Mouse (Mus musculus) naive thymus-derived CD4-positive, alpha-beta T cell, adult 5 months (primary cell): ENCODE results near the gene Olfr1344. TPM values are rescaled to one million over a fixed set of nuclear protein-coding genes. Genes with fewer than 3 reads are reported as not detected.

Experiments used
- polyA plus RNA-seq: library from polyadenylated mRNA; unstranded; fragments of 100-300 nt; shearing (Covaris generic); gene quantifications from one replicate; pipeline ENCODE4 v1.2.1, GENCODE M21; 2017

Olfr1344 gene
- polyA plus RNA-seq: not detected

GRCm38 (mm10) chr7:6438388-6438787, at the start of gene Olfr1344:
TSS of gene Olfr1344 (plus strand) at chr7:6438688.

GRCm38 (mm10) chr7:6397996-6398975, 40.2 kb upstream of the Olfr1344 start, which contains the start of gene Smim17:
TSS of gene Smim17 (plus strand) at chr7:6398715.

GRCm38 (mm10) chr7:6410043-6410442, 28.4 kb upstream of the Olfr1344 start, which contains the start of gene Gm20715:
TSS of gene Gm20715 (plus strand) at chr7:6410277.

GRCm38 (mm10) chr7:6455868-6456267, 17.4 kb downstream of the Olfr1344 start, which contains the start of gene Olfr1336:
TSS of gene Olfr1336 (plus strand) at chr7:6456168.

GRCm38 (mm10) chr7:6466951-6467350, 28.5 kb downstream of the Olfr1344 start, which contains the start of gene Olfr1346:
TSS of gene Olfr1346 (plus strand) at chr7:6467101.

GRCm38 (mm10) chr7:6486841-6487240, 48.4 kb downstream of the Olfr1344 start, which contains the start of gene Olfr5:
TSS of gene Olfr5 (minus strand) at chr7:6486941.

Other genes with a start within 250 kb of the Olfr1344 start
- gene Galp, start 241.6 kb upstream of the Olfr1344 start, polyA plus RNA-seq: not detected
- gene Zscan5b, start 216.4 kb upstream of the Olfr1344 start, polyA plus RNA-seq: not detected
- not detected for gene Epp13, start 186.0 kb upstream of the Olfr1344 start, polyA plus RNA-seq
- gene Zfp667, start 152.1 kb upstream of the Olfr1344 start, polyA plus RNA-seq: 3.5 TPM
- 0.22 TPM for gene Zfp583, start 107.4 kb upstream of the Olfr1344 start, polyA plus RNA-seq
- 0.91 TPM for gene Gm3854, start 94.9 kb upstream of the Olfr1344 start, polyA plus RNA-seq
- gene Zfp78, start 75.4 kb upstream of the Olfr1344 start, polyA plus RNA-seq: 2.3 TPM
- 9.2 TPM for gene Zfp28, start 55.4 kb upstream of the Olfr1344 start, polyA plus RNA-seq
- gene Smim17, start 40.0 kb upstream of the Olfr1344 start, polyA plus RNA-seq: not detected
- gene Gm20715, start 28.4 kb upstream of the Olfr1344 start, polyA plus RNA-seq: not detected
- 0.06 TPM for gene Olfr1336, start 17.5 kb downstream of the Olfr1344 start, polyA plus RNA-seq
- gene Olfr1346, start 28.4 kb downstream of the Olfr1344 start, polyA plus RNA-seq: not detected
- gene Olfr5, start 48.3 kb downstream of the Olfr1344 start, polyA plus RNA-seq: not detected
- not detected for gene Olfr1347, start 61.1 kb downstream of the Olfr1344 start, polyA plus RNA-seq
- gene Olfr1348, start 70.1 kb downstream of the Olfr1344 start, polyA plus RNA-seq: not detected
- gene Olfr1349, start 84.3 kb downstream of the Olfr1344 start, polyA plus RNA-seq: not detected
- gene Olfr1350, start 126.2 kb downstream of the Olfr1344 start, polyA plus RNA-seq: not detected